Mouse (Mus musculus) adrenal gland, postnatal 10 days (tissue): ENCODE measurements around the gene Capza1. TPM values are rescaled to one million over a fixed set of nuclear protein-coding genes. Genes with fewer than 3 reads are reported as not detected.
"Not testable (repeated sequence)": the region's sequence is repeated elsewhere in the genome, so short reads cannot be mapped to it uniquely, and the experiment has no call there.

Experiments
- DNase-seq: peaks from one replicate; pipeline ENCODE4 v3.0.0; 2021; ENCODE audit warnings: mixed read lengths
- total RNA-seq, 2 experiments: library from RNA; stranded (reverse); gene quantifications; 2 replicates each; pipeline ENCODE4 v1.2.3; 2021

Gene Capza1
- total RNA-seq, 2 experiments from 2014 or later, result 93.3 to 94.3 TPM

GRCm38 (mm10) chr3:104817481-104817990 is 46.8 kb downstream of the Capza1 start:
- peak; percentile 74 for DNase-seq

- no peak for DNase-seq
Observed at GRCm38 (mm10) chr3:104816130-104816529, 48.2 kb downstream of the Capza1 start.

GRCm38 (mm10) chr3:104815346-104815745 is 49.0 kb downstream of the Capza1 start:
- no peak for DNase-seq

- DNase-seq, result no peak
Observed at GRCm38 (mm10) chr3:104814746-104815145, 49.6 kb downstream of the Capza1 start.

- not testable (repeated sequence) for DNase-seq
Observed at GRCm38 (mm10) chr3:104813227-104813626, 51.1 kb downstream of the Capza1 start.

- no peak for DNase-seq
Observed at GRCm38 (mm10) chr3:104812254-104812653, 52.1 kb downstream of the Capza1 start.

- no peak for DNase-seq
Observed at GRCm38 (mm10) chr3:104811752-104812151, 52.6 kb downstream of the Capza1 start.

- no peak for DNase-seq
Observed at GRCm38 (mm10) chr3:104805539-104805938, 58.8 kb downstream of the Capza1 start.

- no peak for DNase-seq
Observed at GRCm38 (mm10) chr3:104804312-104804711, 60.0 kb downstream of the Capza1 start.

- DNase-seq, result no peak
Observed at GRCm38 (mm10) chr3:104801481-104801880, 62.8 kb downstream of the Capza1 start.

- DNase-seq, result no peak
Observed at GRCm38 (mm10) chr3:104800681-104801080, 63.6 kb downstream of the Capza1 start.

- no peak for DNase-seq
Observed at GRCm38 (mm10) chr3:104796430-104797082, 67.7 kb downstream of the Capza1 start.

- peak; percentile 40 for DNase-seq
Observed at GRCm38 (mm10) chr3:104795661-104796340, 68.5 kb downstream of the Capza1 start.

GRCm38 (mm10) chr3:104794953-104795470 is 69.3 kb downstream of the Capza1 start:
- DNase-seq, result no peak

- peak; percentile 93 for DNase-seq
Observed at GRCm38 (mm10) chr3:104793871-104794828, 70.2 kb downstream of the Capza1 start.

GRCm38 (mm10) chr3:104792360-104793270 is 71.7 kb downstream of the Capza1 start:
- no peak for DNase-seq

- DNase-seq, result no peak
Observed at GRCm38 (mm10) chr3:104791671-104792070, 72.6 kb downstream of the Capza1 start.

GRCm38 (mm10) chr3:104791017-104791416 is 73.3 kb downstream of the Capza1 start:
- no peak for DNase-seq

GRCm38 (mm10) chr3:104790401-104790937 is 73.8 kb downstream of the Capza1 start:
- DNase-seq, result peak; percentile 51

GRCm38 (mm10) chr3:104789822-104790221 is 74.5 kb downstream of the Capza1 start:
- DNase-seq, result peak; percentile 81

- peak; percentile 46 for DNase-seq
Observed at GRCm38 (mm10) chr3:104789312-104789605, 75.0 kb downstream of the Capza1 start.
